Mouse (Mus musculus): ENCODE measurements at regions not wholly inside any gene's neighbourhood (a gene's known extent, or its start where the extent isn't known, plus 50 kb on each side); places are given as distances from the start of the nearest gene placed in this dataset.

DNA sequence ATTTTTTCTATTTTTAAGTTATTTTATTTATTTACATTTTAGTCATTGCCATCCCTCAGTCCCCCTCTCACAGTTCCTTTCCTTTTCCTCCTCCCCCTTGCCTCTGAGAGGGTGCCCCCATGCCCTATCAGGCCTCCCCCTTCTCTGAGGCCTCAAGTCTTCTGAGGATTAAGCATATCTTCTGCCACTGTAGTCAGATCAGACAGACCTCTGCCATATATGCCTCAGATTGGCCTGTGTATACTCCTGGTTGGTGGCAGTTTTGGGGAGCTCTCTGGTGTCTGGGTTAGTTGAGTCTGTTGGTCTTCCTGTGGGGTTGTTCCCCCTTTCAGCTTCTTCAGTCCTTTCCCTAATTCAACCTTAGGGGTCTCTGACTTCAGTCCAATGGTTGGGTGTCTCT is 81.4 kb upstream of the Slco4c1 start:
- no peak for DNase-seq (ENCODE audit: low spot score in 2 of 2)
- intact Hi-C loops (cut with DNase I): no loop called here

DNA sequence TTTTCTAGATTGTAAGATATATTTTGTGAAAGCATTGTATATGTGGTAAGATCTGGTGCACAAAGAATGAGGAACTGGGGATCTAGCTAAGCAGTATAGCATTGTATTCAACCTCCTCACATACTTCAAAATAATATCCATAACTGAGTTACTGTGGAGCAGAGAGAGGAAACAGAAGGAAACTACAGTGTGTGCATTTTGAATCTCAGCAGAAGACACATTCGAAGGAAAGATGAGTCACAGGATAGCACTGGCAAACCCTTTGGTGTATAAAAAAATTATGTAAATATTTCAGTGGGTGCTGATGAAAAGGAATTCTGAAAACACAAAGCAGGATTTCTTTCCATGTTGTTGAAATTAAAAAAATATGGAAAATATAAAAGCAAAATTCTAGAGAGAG is 69.4 kb upstream of the Slco4c1 start:
- DNase-seq (ENCODE audit: low spot score in 2 of 2): peak in 1 of 2 experiments; percentile 37
- intact Hi-C loops (cut with DNase I): no loop called here
